Mouse (Mus musculus): ENCODE results near the gene Olfr807. TPM values are rescaled to one million over a fixed set of nuclear protein-coding genes. Genes with fewer than 3 reads are reported as not detected.

The Olfr807 gene
- not detected for total RNA-seq (2023)

DNA sequence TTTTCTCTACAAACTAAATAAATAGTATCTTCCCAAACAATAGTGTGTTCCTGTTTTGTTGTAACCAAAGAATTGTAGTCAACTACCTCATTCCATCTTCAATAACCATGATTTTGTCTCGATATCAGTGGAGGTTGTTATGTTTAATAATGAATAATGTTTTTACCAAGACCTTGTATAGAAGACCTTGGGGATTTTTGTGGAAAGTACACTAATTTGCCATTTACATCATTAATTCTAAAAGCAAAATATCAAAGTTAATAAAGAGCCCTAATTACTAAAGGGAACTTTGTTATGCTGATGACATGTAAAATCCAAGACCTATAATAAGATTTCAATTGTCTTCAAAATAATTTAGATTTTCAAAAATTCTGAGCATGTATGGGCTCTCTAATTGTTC is at the start of gene Olfr807:
Gene Olfr807 (minus strand): TSS at position 101 of the 400 bp plus-strand sequence.

DNA sequence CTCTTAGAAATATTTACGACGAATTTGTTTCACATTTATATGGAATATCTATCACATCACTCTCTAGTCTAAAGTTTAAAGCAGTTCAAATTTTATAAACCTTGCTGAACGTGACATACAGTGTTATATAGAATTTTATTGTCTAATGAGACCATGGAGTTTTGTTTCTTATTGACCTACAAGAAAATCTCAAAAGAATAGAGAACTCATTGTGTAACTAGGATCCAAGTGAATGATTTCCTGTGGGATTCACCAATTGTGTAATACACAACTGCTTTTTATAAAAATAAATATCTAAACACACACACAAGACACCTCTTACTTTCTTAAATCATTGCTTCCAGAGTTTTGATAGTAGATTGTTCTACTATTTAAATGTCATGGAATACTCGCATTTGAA is 46.7 kb upstream of the Olfr807 start, which contains the start of gene Olfr811:
Gene Olfr811 (minus strand): TSS at position 101 of the 400 bp plus-strand sequence.

DNA sequence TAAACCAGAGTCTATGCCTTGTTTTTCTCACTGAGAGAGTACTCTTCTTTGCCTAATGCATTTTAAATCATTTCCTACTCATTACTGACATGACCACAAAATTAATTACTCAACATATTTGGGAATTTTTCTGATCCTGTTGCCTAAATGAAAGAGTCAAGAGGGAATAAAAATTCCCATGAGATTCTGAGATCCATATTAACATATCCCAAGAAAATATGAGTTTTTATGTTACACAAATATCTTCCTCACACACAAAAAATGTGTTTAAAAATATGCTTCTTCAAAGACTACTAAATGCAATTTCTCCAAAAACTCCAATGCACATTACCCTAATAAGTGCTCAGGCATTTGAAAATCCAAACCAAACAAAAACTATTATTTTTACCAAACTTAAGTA is 37.2 kb upstream of the Olfr807 start, which contains the start of gene Olfr810:
Gene Olfr810 (minus strand): TSS at position 101 of the 400 bp plus-strand sequence.

DNA sequence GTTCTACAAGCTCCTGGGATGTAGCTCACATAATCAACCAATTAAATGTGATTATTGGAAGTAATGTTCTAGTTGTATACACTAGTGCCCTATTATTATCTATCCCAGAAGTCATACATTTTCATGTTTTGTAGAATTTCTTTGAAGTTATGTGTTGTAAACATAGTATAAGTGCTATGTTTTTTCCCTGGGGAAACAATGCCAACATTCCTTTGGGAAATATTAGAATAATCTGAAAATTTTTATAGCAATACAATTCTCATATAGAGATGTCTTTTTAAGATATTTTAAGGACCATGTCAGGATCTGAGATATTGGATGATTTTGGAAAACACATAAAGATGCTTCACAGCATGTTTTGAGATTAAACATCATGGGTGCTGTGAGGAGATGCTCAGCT is 16.7 kb upstream of the Olfr807 start, which contains the start of gene Olfr809:
Gene Olfr809 (plus strand): TSS at position 301 of the 400 bp plus-strand sequence.

DNA sequence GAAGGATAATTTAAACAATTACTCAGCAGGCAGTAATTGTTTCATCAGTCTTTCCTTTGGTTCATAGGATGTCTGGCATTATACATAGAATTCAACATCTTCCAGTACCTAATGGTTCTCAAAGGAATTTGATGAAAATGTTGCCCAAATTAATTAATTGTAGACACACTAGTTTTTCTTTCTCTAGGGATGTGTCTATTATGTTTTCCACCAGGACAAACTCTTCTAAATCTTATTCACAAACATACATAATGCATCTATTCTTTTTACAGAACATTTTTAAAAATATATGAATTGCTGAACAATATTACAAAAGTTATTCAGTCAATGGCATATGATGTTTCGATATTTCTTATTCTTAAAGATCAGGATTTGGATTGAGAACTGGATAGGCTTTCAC is 7.6 kb upstream of the Olfr807 start, which contains the start of gene Olfr808:
Gene Olfr808 (plus strand): TSS at position 301 of the 400 bp plus-strand sequence.

DNA sequence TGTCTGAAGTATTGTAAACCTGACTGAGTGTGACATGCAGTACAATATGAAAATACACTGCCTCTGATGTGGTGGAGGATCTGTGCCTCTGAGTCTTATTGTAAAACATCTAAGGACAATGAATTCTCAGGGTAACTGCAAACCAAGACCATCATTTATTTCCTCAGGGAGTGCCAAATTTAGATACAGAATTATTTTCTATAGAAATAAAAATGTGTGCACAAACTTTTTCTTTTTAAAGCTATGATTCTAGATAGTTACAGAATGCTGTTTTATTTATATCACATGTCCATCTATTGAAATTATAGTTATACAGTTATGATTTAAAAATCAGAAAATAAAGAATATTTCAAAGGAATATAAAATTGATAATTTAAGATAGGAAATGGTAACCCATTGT is 15.8 kb downstream of the Olfr807 start, which contains the start of gene Olfr806:
Gene Olfr806 (minus strand): TSS at position 101 of the 400 bp plus-strand sequence.

DNA sequence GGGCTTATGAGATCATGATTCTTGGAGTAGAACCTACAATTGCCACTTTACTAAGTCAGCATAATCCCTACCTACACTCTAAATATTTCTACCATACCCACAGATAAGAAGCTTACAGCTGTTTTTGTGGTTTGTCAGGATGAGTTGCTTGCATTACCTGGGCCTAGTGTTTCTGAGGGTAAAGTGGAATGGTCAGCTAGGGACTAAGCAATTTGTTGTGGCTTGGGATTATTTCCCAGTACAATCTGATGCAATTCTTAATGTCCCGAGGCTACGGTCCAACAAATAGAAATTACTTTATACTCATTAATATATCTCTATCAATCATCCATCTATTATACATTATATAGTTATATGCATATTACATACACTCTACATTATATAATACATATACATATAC is 28.3 kb downstream of the Olfr807 start, which contains the start of gene Olfr805:
Gene Olfr805 (minus strand): TSS at position 101 of the 400 bp plus-strand sequence.

Other genes with a start within 250 kb of the Olfr807 start
- gene Olfr791, start 236.0 kb downstream of the Olfr807 start, total RNA-seq (2023), result not detected
- gene Olfr792, start 218.6 kb downstream of the Olfr807 start, total RNA-seq (2023), result not detected
- gene Olfr794, start 190.1 kb downstream of the Olfr807 start, total RNA-seq (2023), result not detected
- gene Olfr796, start 145.2 kb downstream of the Olfr807 start, total RNA-seq (2023), result not detected
- not detected for gene Olfr798, start 129.9 kb downstream of the Olfr807 start, total RNA-seq (2023)
- gene Olfr799, start 120.3 kb downstream of the Olfr807 start, total RNA-seq (2023), result not detected
- not detected for gene Olfr800, start 100.1 kb downstream of the Olfr807 start, total RNA-seq (2023)
- gene Olfr801, start 83.9 kb downstream of the Olfr807 start, total RNA-seq (2023), result not detected
- not detected for gene Olfr802, start 69.6 kb downstream of the Olfr807 start, total RNA-seq (2023)
- not detected for gene Olfr803, start 63.5 kb downstream of the Olfr807 start, total RNA-seq (2023)
- not detected for gene Olfr804, start 54.6 kb downstream of the Olfr807 start, total RNA-seq (2023)
- gene Olfr805, start 28.4 kb downstream of the Olfr807 start, total RNA-seq (2023), result not detected
- gene Olfr806, start 15.9 kb downstream of the Olfr807 start, total RNA-seq (2023), result not detected
- gene Olfr808, start 7.7 kb upstream of the Olfr807 start, total RNA-seq (2023), result not detected
- gene Olfr809, start 16.8 kb upstream of the Olfr807 start, total RNA-seq (2023), result not detected
- not detected for gene Olfr810, start 37.1 kb upstream of the Olfr807 start, total RNA-seq (2023)
- gene Olfr811, start 46.6 kb upstream of the Olfr807 start, total RNA-seq (2023), result not detected
- not detected for gene Olfr812, start 88.3 kb upstream of the Olfr807 start, total RNA-seq (2023)
- gene Olfr813, start 97.6 kb upstream of the Olfr807 start, total RNA-seq (2023), result not detected
- not detected for gene Olfr814, start 122.1 kb upstream of the Olfr807 start, total RNA-seq (2023)
- gene Olfr815, start 148.1 kb upstream of the Olfr807 start, total RNA-seq (2023), result not detected
- gene Olfr816, start 157.8 kb upstream of the Olfr807 start, total RNA-seq (2023), result not detected
- not detected for gene Olfr818, start 191.3 kb upstream of the Olfr807 start, total RNA-seq (2023)
- gene Olfr819, start 209.5 kb upstream of the Olfr807 start, total RNA-seq (2023), result not detected
- not detected for gene Olfr247, start 218.3 kb upstream of the Olfr807 start, total RNA-seq (2023)
- gene Gm10310, start 227.3 kb upstream of the Olfr807 start, total RNA-seq (2023), result not detected

Measured in B cell, adult 67 days (primary cell).